Mouse (Mus musculus) right cerebral cortex, postnatal 25 days (tissue): Measurements from ENCODE around the gene Slc29a1.

Experiments used
- DNase-seq: peaks from one replicate; pipeline ENCODE4 v3.0.0; 2022

The Slc29a1 gene

DNA sequence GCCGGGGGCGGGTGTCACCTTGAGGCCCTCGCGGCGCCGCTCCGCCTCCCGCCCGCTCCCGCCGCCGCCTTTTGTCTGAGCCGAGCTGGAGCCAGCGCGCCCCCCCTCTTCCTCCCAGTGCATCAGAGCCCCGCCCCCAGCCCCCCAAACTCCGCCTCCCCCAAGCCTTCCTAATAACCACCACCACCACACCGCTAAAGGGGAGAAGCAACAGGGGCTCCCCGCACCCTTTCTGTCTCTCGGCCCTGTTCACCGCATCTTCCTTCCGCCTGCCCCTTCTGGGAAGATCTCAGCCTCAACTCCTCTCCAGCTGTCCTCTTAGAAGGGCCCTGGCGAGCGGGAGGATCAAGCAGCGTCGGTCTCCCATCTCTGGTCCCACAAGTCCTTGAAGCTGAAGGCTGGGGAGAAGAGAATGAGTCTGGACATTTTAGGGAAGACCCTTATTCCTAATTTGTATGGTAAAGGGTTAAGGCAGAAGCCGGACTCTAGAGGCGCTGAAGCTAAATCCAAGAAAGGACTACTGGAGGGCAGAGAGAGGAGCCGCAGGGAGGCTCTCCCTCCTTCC lies 49.7 kb downstream of the Slc29a1 start, which contains the start of gene Tmem151b:
TSS of gene Tmem151b (minus strand) at position 61 of the 565 bp plus-strand sequence.
- DNase-seq: peak; percentile 66

DNA sequence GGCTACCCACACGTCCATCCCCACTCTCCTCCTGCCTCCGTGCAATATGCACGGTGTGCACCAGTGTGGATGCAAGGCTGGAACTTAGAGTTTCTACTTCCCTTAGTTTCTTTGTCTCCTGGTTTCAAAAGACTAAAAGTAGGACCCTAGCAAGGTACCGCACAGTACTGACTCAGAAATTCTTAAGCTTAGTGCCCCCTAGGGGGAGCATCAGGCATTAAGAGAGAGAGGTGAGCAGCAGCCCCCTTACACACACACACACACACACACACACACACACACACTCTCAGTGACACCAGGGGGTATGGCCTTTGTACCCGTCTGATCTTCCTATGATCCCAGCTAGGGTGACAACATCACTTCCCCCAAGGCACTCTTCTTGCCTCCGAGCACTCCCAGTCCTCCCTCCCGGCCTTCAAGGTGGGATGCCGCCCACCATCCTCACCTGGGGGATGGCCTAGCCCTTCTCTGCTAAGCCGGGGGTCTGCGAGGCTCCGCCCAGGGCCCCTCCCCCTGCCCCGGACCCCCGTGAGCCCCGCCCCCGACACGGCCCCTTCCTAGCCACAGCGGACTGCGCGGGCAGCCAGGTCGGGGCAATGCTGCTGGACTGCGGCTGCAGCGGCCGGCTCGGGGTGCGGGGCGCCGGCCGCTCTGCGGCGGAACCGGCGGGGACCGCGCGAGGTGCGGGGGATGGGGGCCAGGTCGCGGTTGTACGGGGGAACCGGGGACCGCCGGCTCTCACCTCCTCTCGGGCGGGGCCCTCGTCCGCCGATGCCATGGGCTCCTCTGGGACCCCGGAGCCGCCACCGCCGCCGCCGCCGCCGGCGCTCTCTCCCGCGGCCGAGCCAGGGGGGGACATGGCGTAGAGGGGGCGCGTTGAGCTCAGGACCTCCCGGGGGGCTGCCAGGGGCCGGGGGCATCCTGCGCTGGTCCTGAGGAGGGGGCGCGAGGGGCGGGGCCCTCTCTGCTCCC lies 50.6 kb downstream of the Slc29a1 start:
- peak; percentile 66 for DNase-seq

- no peak for DNase-seq
Measured at GRCm38 (mm10) chr17:45547461-45548190, 51.8 kb downstream of the Slc29a1 start.

DNA sequence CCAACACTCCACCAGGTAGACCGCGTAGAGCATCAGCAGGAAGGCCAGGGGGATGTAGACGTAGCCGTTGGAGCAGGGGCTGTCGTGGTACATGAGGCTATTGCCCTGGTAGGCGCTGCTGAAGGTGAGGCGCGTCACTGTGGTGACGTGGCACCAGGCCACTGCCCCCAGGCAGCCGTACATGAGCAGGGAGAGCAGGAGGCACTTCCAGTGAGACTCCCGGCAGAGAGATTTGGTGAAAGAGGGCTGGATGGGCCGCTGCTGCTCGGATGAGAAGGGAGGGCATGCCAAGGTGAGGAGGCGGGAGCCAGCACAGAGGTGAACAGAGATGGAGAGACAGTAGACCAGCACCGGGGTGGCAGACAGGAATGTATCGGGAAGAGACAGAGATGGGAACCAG lies 52.5 kb downstream of the Slc29a1 start:
- peak; percentile 48 for DNase-seq

- DNase-seq: peak; percentile 42
Measured at GRCm38 (mm10) chr17:45545278-45545961, 54.0 kb downstream of the Slc29a1 start.

DNA sequence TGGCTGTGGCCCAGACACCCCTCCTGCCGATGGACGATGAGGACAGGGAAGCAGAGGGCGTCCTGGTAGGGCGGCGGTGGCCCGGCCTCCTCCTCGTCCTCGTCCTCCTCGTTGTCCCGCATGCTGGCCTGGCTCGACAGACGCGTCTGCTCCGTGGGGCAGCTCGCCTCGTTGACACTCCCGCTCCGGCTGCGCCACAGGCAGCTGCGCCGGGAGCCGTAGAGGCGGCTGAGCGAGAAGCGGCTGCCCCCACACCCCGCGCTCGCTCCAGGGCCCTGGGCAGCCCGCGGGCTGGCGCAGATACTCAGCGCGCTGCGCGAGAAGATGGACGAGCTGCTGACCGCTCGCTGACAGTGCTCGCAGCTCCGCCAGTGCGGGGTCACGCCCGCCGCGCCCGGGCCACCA lies 54.5 kb downstream of the Slc29a1 start:
- DNase-seq: peak; percentile 40

- DNase-seq: peak; percentile 33
Measured at GRCm38 (mm10) chr17:45544001-45544872, 55.2 kb downstream of the Slc29a1 start.

DNA sequence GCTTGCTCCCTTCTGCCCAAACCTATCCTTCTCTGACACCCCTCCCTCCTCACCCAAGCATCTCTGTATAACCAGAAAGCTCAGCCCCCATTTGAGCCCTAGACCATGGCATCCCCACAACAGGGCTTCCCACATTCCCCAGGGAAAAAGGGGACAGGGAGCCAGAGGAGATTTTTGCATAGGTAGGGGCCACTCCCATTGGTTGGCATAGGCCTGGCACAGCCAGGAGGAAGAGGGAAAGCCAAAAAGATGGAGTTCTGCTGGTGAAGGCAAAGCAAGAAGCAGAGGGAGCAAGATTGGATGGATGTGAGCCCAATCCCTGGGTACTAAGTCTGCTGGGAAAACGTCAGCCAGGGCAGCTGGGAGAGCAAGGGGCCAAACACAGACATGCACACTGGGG lies 56.3 kb downstream of the Slc29a1 start:
- DNase-seq: peak; percentile 23

GRCm38 (mm10) chr17:45542705-45543104 lies 56.7 kb downstream of the Slc29a1 start:
- DNase-seq: no peak

DNA sequence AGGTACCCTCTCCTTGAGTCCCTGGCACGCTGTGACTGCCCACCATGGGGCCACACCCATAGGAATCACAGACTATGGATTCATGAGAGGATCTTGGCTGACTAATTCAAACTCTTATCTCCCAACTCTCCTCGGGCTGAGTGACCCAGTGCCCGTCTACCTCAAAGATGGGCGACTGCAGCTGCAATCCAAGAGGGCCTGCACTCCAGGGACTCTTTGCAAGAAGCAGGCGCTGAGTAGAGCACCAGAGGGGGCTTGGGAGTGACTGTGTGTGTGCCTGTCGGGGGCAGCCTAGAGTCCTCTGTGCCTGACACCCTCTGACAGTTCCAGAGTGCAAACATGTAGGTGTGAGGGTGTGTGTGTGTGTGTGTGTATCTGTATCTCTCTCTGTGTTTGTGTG lies 57.3 kb downstream of the Slc29a1 start:
- no peak for DNase-seq

- peak; percentile 46 for DNase-seq
Measured at GRCm38 (mm10) chr17:45539664-45540063, 59.7 kb downstream of the Slc29a1 start.

DNA sequence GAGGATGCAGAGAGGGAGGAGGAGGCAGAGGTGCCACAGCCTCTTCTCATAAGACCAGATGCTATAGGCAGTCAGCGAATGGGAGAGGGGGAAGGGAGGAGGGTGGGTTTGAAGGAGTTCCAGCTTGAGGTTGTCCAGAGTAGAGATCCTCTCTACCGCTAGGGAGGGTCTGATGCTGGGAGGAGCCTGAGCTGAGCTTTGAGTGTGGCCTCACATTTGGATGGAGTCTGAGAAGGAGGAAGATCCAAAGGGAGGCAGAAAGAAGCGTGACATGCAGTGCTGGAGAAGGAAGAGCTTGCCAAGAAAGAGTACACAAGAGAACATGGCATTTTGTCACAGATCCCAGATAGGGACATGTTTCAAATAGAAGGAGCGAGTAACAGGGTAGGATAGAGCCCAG lies 61.0 kb downstream of the Slc29a1 start:
- DNase-seq: no peak

DNA sequence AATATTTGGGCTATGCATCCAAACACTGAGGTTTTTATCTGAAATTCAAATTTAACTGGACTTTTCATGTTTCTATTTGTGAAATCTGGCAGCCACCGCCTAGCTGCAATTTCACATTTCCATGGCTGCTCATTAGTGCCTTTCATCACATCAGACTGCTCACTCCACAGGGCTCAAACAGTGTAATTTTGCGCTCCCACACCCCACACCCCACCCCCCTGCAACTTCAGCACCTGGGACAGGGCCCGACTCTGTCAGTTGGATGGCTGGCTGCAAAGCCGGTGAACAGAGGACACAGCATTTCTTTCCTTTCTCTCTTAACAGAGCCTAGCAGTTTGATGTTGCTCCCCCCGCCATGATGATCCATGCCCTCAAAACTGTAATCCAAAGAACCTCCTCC lies 63.1 kb downstream of the Slc29a1 start:
- no peak for DNase-seq
